Mouse (Mus musculus) gastrocnemius, postnatal 25 days (tissue): ENCODE measurements around the gene Wls. TPM values are rescaled to one million over a fixed set of nuclear protein-coding genes. Genes with fewer than 3 reads are reported as not detected.

Source experiments
- DNase-seq: peaks from one replicate; pipeline ENCODE4 v3.0.0; 2022
- total RNA-seq, 2 experiments: library from RNA; stranded (reverse); gene quantifications; 1 replicate in 1 of 2; 2 replicates in 1 of 2; pipeline ENCODE4 v1.2.3; 2021

Gene Wls
- total RNA-seq, 2 experiments from 2014 or later: 14.8 to 15.7 TPM

- no peak for DNase-seq
Observed at GRCm38 (mm10) chr3:159917328-159918090, 78.0 kb downstream of the Wls start.

Other genes starting within 250 kb of the Wls start
- gene Rpe65, start 240.5 kb upstream of the Wls start, total RNA-seq: not detected